Mouse (Mus musculus) neural tube, embryonic 11.5 days (tissue): ENCODE results near the gene Kcnn3. TPM values are rescaled to one million over a fixed set of nuclear protein-coding genes. Genes with fewer than 3 reads are reported as not detected.

ENCODE experiments used
- ATAC-seq: fragments of 200-750 bp; cut with Nextera tagmentation; 2 replicates; pipeline ENCODE4 v1.8.0; 2017; ENCODE audit warnings: moderate number of reproducible peaks, mild to moderate bottlenecking, moderate TSS enrichment, moderate library complexity; ENCODE audit not compliant: insufficient read depth, low FRiP score, low TSS enrichment
- DNase-seq: peaks from one replicate; pipeline ENCODE4 v3.0.0-alpha.2; 2015; ENCODE audit warnings: low spot score
- H3K27ac ChIP-seq: fragments of 300-500 bp; sonication (generic); 2 replicates; pipeline ENCODE4 v1.5.1; 2014; ENCODE audit warnings: low read depth, mild to moderate bottlenecking, low read length
- H3K27me3 ChIP-seq: fragments of 300-500 bp; sonication (generic); 2 replicates; pipeline ENCODE4 v1.6.1; 2014; ENCODE audit warnings: mild to moderate bottlenecking, low read length, mixed read lengths; ENCODE audit not compliant: control insufficient read depth, insufficient read depth
- H3K36me3 ChIP-seq: fragments of 300-500 bp; sonication (generic); 2 replicates; pipeline ENCODE4 v1.6.1; 2014; ENCODE audit warnings: mild to moderate bottlenecking, low read length, moderate library complexity, mixed read lengths; ENCODE audit not compliant: control insufficient read depth, insufficient read depth
- H3K4me1 ChIP-seq: fragments of 300-500 bp; sonication (generic); 2 replicates; pipeline ENCODE4 v1.6.1; 2014; ENCODE audit warnings: low read length, mixed read lengths; ENCODE audit not compliant: control insufficient read depth, insufficient read depth
- H3K4me2 ChIP-seq: fragments of 300-500 bp; sonication (generic); 2 replicates; pipeline ENCODE4 v1.6.1; 2014; ENCODE audit warnings: low read depth, mild to moderate bottlenecking, moderate library complexity
- H3K4me3 ChIP-seq: fragments of 300-500 bp; sonication (generic); 2 replicates; pipeline ENCODE4 v1.5.1; 2014; ENCODE audit warnings: low read depth, low read length
- H3K9ac ChIP-seq: fragments of 300-500 bp; sonication (generic); 2 replicates; pipeline ENCODE4 v1.6.1; 2014; ENCODE audit warnings: mild to moderate bottlenecking, low read length
- H3K9me3 ChIP-seq: fragments of 300-500 bp; sonication (generic); 2 replicates; pipeline ENCODE4 v1.6.1; 2016; ENCODE audit warnings: low read length; ENCODE audit not compliant: control insufficient read depth
- WGBS: fragments of 180-500 bp; shearing (Covaris S2); extraction: QIAGEN DNeasy Blood & Tissue Kit; methylation state at CpG from one replicate; pipeline ENCODE4 v1.1.7; 2014; 5-methylcytosine and 5-hydroxymethylcytosine counted together
- polyA plus RNA-seq: library from polyadenylated mRNA; unstranded; fragments of >200 nt; fragmentation: Nextera tagmentation; extraction: Ambion mirVana; gene quantifications from 2 replicates; pipeline ENCODE4 v1.2.1, GENCODE M21; 2014

The Kcnn3 gene
- polyA plus RNA-seq, 1 experiment from 2014 or later: 1.9 TPM

DNA sequence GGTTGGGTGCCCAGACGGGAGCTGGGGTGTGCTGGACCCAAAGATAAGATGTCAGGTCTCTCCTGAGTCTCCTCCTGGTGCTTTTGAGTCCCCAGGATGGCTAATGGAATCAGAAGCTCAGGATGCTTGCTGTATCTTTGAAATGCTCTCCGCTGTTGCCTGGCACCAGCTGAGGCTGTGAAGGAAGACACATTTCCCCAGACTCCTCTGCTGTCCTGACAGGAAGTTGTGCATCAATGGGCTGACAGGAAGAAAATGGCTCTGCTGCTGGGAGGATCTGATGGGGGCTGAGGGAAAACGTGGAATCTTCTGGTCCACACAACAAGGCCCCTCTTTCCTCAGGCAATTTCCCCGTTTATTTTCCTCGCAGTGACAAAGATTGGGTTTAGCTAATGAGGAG lies 27.0 kb downstream of the Kcnn3 start:
- Histone ChIP-seq H3K4me1 (no peaks in the 10 kb centered on the region), H3K9me3 (no peaks in the 10 kb centered on the region), H3K4me3 (no peak overlapping the region), H3K9ac (no peak overlapping the region), H3K27me3 (no peaks in the 10 kb centered on the region), H3K27ac (no peak overlapping the region), H3K36me3 (no peaks in the 10 kb centered on the region), H3K4me2 (no peak overlapping the region)
- ATAC-seq (no peak), DNase-seq (no peak)
- 54% methylated on average over 5 of the region's 5 CpGs for WGBS

DNA sequence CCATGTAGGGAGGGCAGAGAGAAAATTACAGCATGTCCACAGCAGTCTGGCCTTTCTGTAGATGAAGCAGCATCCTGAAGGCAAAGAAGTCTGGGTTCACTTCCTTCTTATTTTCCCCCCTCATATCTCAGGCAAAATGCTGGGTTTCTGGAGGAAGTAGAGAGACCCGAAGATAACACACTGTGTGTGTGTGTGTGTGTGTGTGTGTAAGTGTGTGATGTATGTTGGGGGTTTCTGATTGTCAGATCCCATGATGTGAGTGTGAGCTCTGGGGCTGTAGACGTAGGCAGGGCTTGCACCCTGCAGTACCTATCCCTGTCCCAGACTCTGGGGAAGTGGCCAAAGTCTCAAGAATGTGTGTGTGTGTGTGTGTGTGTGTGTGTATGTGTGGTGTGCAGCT lies 28.8 kb downstream of the Kcnn3 start:
- H3K4me3 ChIP-seq: no peak overlapping the region
- no peak overlapping the region for H3K27ac ChIP-seq
- no peaks in the 10 kb centered on the region for H3K4me1 ChIP-seq
- 85% methylated on average over 2 of the region's 2 CpGs for WGBS
- ATAC-seq (no peak), DNase-seq (no peak)
- no peak overlapping the region for H3K4me2 ChIP-seq
- H3K9me3 ChIP-seq: peaks cover 2% of the 10 kb centered on the region; the same call in 1 of the 2 replicates
- H3K9ac ChIP-seq: no peak overlapping the region
- no peaks in the 10 kb centered on the region for H3K27me3 ChIP-seq
- no peaks in the 10 kb centered on the region for H3K36me3 ChIP-seq

DNA sequence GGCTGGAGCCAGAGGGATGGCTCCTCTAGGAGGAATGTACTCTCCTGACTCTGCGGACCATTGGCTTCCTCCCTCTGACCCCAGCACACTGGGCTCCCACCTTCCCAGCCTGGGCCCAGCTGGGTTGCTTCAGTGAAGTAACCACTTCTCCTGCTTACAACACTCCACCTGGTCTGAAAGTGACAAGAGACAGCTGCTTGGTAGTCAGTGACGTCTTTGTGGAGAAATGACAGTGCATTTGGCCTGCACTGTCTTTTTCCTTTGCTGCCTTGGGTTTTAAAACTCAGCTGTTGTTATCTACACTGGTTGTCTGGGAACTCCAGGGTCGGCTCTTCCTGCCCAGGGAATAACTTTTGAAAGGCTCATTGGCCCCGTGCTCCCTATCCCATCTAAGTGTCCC lies 29.5 kb downstream of the Kcnn3 start:
- Histone ChIP-seq H3K27me3 (no peaks in the 10 kb centered on the region), H3K27ac (no peak overlapping the region), H3K9me3 (peaks cover 2% of the 10 kb centered on the region; the same call in 1 of the 2 replicates), H3K4me2 (no peak overlapping the region), H3K4me3 (no peak overlapping the region), H3K9ac (no peak overlapping the region), H3K4me1 (no peaks in the 10 kb centered on the region), H3K36me3 (no peaks in the 10 kb centered on the region)
- ATAC-seq: no peak
- DNase-seq: no peak
- WGBS: 64% methylated on average over 4 of the region's 4 CpGs

DNA sequence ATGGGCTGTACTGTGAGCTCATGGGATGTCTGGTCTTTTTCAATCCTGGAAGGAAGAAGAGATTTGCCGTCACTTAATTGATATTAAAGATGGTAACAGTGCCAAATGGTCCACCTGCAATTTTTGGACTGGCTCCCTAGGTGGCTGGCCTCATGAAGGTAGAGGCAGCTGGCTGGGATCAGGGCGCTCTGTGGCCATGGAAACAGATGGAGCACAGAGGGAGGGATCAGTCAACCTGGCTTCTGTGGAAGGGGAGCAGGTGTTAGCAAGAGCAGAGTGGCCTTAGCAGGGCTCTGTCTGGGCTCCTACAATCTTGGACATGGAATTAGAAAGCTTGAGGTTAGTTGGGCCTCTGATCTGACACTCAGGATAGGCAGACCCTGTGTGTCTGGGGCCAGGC lies 31.9 kb downstream of the Kcnn3 start:
- Histone ChIP-seq H3K4me1 (no peaks in the 10 kb centered on the region), H3K9me3 (peaks cover 2% of the 10 kb centered on the region; the same call in 1 of the 2 replicates), H3K27ac (no peak overlapping the region), H3K36me3 (no peaks in the 10 kb centered on the region), H3K9ac (no peak overlapping the region), H3K4me2 (no peak overlapping the region), H3K4me3 (no peak overlapping the region), H3K27me3 (no peaks in the 10 kb centered on the region)
- 86% methylated on average over 2 of the region's 2 CpGs for WGBS
- DNase-seq (no peak), ATAC-seq (no peak)

DNA sequence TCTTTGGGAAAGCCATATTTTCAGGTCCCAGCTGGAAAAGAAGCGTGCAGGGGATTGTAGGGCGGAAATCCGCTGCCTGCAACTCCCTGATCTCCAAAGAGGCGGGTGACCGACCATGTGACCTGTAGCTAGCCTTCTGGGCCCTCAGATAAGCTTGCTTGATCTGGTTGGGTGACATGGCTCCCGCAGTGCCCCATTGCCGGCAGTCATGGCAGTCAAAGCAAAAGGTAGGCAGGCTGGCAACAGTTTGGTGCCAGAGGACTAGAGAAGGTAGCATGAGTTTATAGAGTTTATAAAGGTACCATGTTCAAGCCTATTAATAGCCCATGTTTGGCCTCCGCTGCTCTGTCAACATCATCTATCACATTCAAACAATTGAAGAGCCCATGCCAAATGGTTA lies 33.5 kb downstream of the Kcnn3 start:
- Histone ChIP-seq H3K9me3 (peaks cover 2% of the 10 kb centered on the region; the same call in 1 of the 2 replicates), H3K27ac (no peak overlapping the region), H3K36me3 (no peaks in the 10 kb centered on the region), H3K27me3 (no peaks in the 10 kb centered on the region), H3K4me3 (no peak overlapping the region), H3K4me2 (no peak overlapping the region), H3K4me1 (no peaks in the 10 kb centered on the region), H3K9ac (no peak overlapping the region)
- ATAC-seq: no peak
- no peak for DNase-seq
- WGBS: 71% methylated on average over 8 of the region's 8 CpGs

DNA sequence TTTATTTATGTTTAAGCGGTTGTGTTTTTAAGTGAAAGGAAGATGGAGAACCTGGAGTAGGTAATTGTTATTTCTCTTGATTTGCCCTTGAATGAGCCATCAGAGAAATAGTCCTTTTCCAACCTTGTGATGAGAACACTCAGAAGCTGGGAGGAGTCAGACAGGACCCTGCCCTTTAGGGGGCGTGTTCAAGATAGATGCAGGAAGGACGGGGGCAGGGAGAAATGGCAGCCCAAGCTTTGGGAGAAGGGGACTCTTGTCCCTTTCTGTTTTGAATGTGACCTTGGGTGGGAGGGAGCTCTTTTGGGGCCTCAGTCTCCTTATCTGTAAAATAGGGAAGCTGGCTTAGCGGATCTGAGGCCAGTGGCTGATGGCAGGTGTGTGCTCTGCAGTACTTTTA lies 34.0 kb downstream of the Kcnn3 start:
- Histone ChIP-seq H3K9ac (no peak overlapping the region), H3K9me3 (peaks cover 2% of the 10 kb centered on the region; the same call in 1 of the 2 replicates), H3K4me1 (no peaks in the 10 kb centered on the region), H3K27ac (no peak overlapping the region), H3K27me3 (no peaks in the 10 kb centered on the region), H3K4me3 (no peak overlapping the region), H3K4me2 (no peak overlapping the region), H3K36me3 (no peaks in the 10 kb centered on the region)
- no peak for DNase-seq
- ATAC-seq: no peak
- 59% methylated on average over 4 of the region's 4 CpGs for WGBS

DNA sequence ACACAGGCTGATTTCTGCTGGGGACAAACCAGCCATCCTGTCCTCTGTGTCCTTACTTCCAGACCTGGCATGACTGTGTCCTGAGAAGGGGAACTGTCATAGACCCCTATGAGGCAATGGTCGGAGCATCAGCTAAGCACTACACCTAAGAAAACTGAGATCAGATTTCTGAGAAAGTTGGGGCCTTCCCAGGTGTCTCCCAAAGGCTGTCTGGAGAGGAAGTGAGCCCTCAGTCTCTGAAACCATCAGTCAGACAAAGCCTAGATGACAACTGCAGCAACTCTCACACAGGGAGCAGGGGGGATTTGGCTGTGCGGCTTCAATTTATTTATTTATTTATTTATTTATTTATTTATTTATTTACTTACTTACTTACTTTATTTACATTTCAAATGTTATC lies 34.6 kb downstream of the Kcnn3 start:
- H3K27me3 ChIP-seq: no peaks in the 10 kb centered on the region
- no peak overlapping the region for H3K27ac ChIP-seq
- DNase-seq: no peak
- ATAC-seq: no peak
- no peaks in the 10 kb centered on the region for H3K36me3 ChIP-seq
- WGBS: 91% methylated on average over 2 of the region's 2 CpGs
- H3K9me3 ChIP-seq: peaks cover 2% of the 10 kb centered on the region; the same call in 1 of the 2 replicates
- no peak overlapping the region for H3K4me3 ChIP-seq
- no peaks in the 10 kb centered on the region for H3K4me1 ChIP-seq
- no peak overlapping the region for H3K9ac ChIP-seq
- no peak overlapping the region for H3K4me2 ChIP-seq

DNA sequence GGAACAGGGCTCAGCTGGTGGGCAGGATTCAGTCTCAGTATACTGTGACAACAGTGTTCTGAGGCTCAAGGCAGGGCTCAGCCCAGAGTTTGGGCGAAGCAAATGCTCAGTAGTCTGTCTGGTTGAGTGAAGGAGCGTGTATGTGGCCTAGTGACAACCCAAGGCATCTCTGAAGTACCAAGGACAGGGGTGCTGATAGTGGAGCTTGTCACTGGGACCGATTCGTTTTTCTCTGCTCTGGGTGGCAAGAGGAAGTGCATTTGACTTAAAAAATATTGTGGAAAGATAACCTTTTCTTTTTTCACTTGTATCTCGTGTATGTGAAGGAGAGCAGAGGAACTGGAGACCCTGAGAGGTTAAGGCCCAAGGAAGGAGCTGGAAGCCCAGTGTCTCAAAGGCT lies 37.8 kb downstream of the Kcnn3 start:
- Histone ChIP-seq H3K4me2 (no peak overlapping the region), H3K4me1 (no peaks in the 10 kb centered on the region), H3K4me3 (no peak overlapping the region), H3K36me3 (no peaks in the 10 kb centered on the region), H3K9me3 (peaks cover 2% of the 10 kb centered on the region; the same call in 1 of the 2 replicates), H3K9ac (no peak overlapping the region), H3K27me3 (no peaks in the 10 kb centered on the region), H3K27ac (no peak overlapping the region)
- WGBS: 68% methylated on average over 5 of the region's 5 CpGs
- ATAC-seq: no peak
- no peak for DNase-seq

DNA sequence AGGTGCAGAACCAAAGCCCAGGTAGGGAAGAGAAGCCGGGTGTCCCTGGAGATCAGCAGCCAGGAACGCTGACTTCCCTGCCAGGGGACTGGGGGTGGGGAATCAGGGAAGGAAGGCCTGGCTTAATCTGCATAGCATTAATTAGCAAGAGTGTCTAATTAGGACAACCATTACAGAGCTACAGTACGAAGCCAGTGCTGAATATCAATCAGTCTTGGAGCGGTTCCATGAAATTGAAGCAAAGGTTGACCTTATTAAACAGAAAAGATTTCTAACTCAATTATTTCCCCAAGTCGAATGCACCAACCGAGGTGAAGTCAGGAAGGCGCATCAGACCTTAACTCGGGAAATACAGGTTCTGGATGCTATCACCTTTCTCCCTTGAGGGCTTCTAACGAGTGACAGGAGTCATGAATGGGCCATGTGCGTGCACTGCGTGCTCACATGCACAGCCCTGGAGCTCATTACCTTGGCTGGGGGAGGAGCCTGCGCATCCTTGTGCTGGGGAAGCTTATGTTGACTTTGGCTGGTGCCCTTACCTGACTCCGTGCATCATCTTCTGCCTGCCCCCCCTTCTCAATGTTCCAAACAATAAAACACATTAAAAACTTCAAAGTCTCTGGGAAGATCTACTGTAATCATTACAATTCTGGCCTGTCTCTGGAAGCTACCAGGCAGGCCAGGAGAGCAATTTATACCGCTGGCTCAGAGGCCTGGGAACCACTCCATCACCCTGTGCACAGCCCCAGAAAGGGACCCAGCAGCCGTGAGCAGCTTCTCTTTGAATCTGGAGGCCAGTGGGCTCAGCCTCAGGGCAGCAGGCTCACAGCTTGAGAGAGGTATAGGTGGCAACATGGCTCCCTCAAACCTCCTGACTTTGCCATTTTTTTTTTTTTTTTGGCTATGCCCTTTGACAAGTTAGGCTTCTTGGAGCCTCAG lies 39.3 kb downstream of the Kcnn3 start:
- H3K4me1 ChIP-seq: no peaks in the 10 kb centered on the region
- no peak overlapping the region for H3K4me2 ChIP-seq
- no peaks in the 10 kb centered on the region for H3K36me3 ChIP-seq
- 78% methylated on average over 15 of the region's 15 CpGs for WGBS
- no peak overlapping the region for H3K4me3 ChIP-seq
- no peaks in the 10 kb centered on the region for H3K27me3 ChIP-seq
- ATAC-seq (no peak), DNase-seq (no peak)
- no peak overlapping the region for H3K9ac ChIP-seq
- H3K9me3 ChIP-seq: no peaks in the 10 kb centered on the region
- H3K27ac ChIP-seq: no peak overlapping the region
